Mouse (Mus musculus) forebrain, postnatal 0 days (tissue): ENCODE results near the gene Apex1. TPM values are rescaled to one million over a fixed set of nuclear protein-coding genes. Genes with fewer than 3 reads are reported as not detected.
A peak's percentile ranks its signal among the peaks of the same experiment; 100 is the strongest.

ENCODE experiments used
- ATAC-seq: fragments of 200-750 bp; cut with Nextera tagmentation; 2 replicates; pipeline ENCODE4 v1.8.0; 2017; ENCODE audit warnings: mild to moderate bottlenecking, moderate library complexity
- DNase-seq: peaks from one replicate; pipeline ENCODE4 v3.0.0-alpha.2; 2015
- H3K27ac ChIP-seq: fragments of 300-500 bp; sonication (generic); 2 replicates; pipeline ENCODE4 v1.5.1; 2014; ENCODE audit warnings: low read depth, mild to moderate bottlenecking, antibody characterized with exemption, low read length, moderate library complexity, mixed read lengths
- H3K27me3 ChIP-seq: fragments of 300-500 bp; sonication (generic); 2 replicates; pipeline ENCODE4 v1.6.1; 2014; ENCODE audit warnings: mild to moderate bottlenecking, low read length, mixed read lengths; ENCODE audit not compliant: insufficient read depth
- H3K36me3 ChIP-seq: fragments of 300-500 bp; sonication (generic); 2 replicates; pipeline ENCODE4 v1.6.1; 2014; ENCODE audit warnings: mild to moderate bottlenecking, moderate library complexity; ENCODE audit not compliant: insufficient read depth
- H3K4me1 ChIP-seq: fragments of 300-500 bp; sonication (generic); 2 replicates; pipeline ENCODE4 v1.6.1; 2014; ENCODE audit warnings: antibody characterized with exemption; ENCODE audit not compliant: insufficient read depth
- H3K4me2 ChIP-seq: fragments of 300-500 bp; sonication (generic); 2 replicates; pipeline ENCODE4 v1.6.1; 2014; ENCODE audit warnings: low read depth, mild to moderate bottlenecking, moderate library complexity
- H3K4me3 ChIP-seq: fragments of 300-500 bp; sonication (generic); 2 replicates; pipeline ENCODE4 v1.5.1; 2014; ENCODE audit warnings: low read depth, low read length, mixed read lengths
- H3K9ac ChIP-seq: fragments of 300-500 bp; sonication (generic); 2 replicates; pipeline ENCODE4 v1.6.1; 2014; ENCODE audit warnings: mild to moderate bottlenecking
- H3K9me3 ChIP-seq: fragments of 300-500 bp; sonication (generic); 2 replicates; pipeline ENCODE4 v1.6.1; 2016; ENCODE audit warnings: low read length
- CTCF ChIP-seq: sonication (generic); IDR thresholded peaks from 2 replicates; pipeline ENCODE4 v1.5.1; 2016; ENCODE audit warnings: antibody characterized with exemption, control low read depth, low read depth
- WGBS: fragments of 180-500 bp; shearing (Covaris S2); extraction: QIAGEN DNeasy Blood & Tissue Kit; methylation state at CpG from one replicate; pipeline ENCODE4 v1.1.7; 2014; 5-methylcytosine and 5-hydroxymethylcytosine counted together
- polyA plus RNA-seq: library from polyadenylated mRNA; unstranded; fragments of >200 nt; fragmentation: Nextera tagmentation; extraction: Ambion mirVana; gene quantifications from 2 replicates; pipeline ENCODE4 v1.2.1, GENCODE M21; 2015
- total RNA-seq: library from RNA; depleted of rRNA; stranded (reverse); fragments of >200 nt; gene quantifications from 2 replicates; pipeline ENCODE4 v1.2.3, GENCODE M21; 2014; rRNA removed

Apex1 gene
- 134 and 150 TPM in 2 replicates for total RNA-seq
- 193 and 233 TPM in 2 replicates for polyA plus RNA-seq

- H3K9ac ChIP-seq = peak within 1 kb of the TSS; percentile 62
- DNase-seq (peak; percentile 99), ATAC-seq (peak; percentile 97)
- under 1% methylated on average over 57 of the region's 57 CpGs for WGBS
- H3K4me1 ChIP-seq = peaks cover 15% of the 10 kb centered on the region
- no peaks in the 10 kb centered on the region for H3K27me3 ChIP-seq
- peak within 1 kb of the TSS; percentile 83 for H3K27ac ChIP-seq
- H3K36me3 ChIP-seq = peaks cover 27% of the 10 kb centered on the region
- H3K4me2 ChIP-seq = peak within 1 kb of the TSS; percentile 84
- peak within 1 kb of the TSS; percentile 70 for H3K4me3 ChIP-seq
- H3K9me3 ChIP-seq = no peaks in the 10 kb centered on the region
- 0 out of 2 replicates have a peak, but pooled peaks have one; percentile 4 for TF ChIP-seq CTCF
Measured at GRCm38 (mm10) chr14:50924281-50925064, at the start of gene Apex1, which contains the start of gene Osgep. Gene Apex1, plus strand, starts transcription at chr14:50924968. Gene Osgep, minus strand, starts transcription at chr14:50924893.

- H3K36me3 ChIP-seq = no peaks in the 10 kb centered on the region
- no peak overlapping the region for H3K27ac ChIP-seq
- TF ChIP-seq CTCF = no peak
- no peaks in the 10 kb centered on the region for H3K27me3 ChIP-seq
- no peaks in the 10 kb centered on the region for H3K9me3 ChIP-seq
- WGBS = 90% methylated on average over 3 of the region's 3 CpGs
- no peak overlapping the region for H3K4me2 ChIP-seq
- ATAC-seq (no peak), DNase-seq (no peak)
- H3K9ac ChIP-seq = no peak overlapping the region
- H3K4me1 ChIP-seq = 0 out of 2 replicates have a peak, but pooled peaks cover 5% of the 10 kb centered on the region
- H3K4me3 ChIP-seq = no peak overlapping the region
Measured at GRCm38 (mm10) chr14:50875175-50875574, 49.6 kb upstream of the Apex1 start.

- WGBS = 83% methylated on average over 6 of the region's 6 CpGs
- Histone ChIP-seq H3K4me3 (no peak overlapping the region), H3K36me3 (no peaks in the 10 kb centered on the region), H3K9ac (no peak overlapping the region), H3K27ac (no peak overlapping the region), H3K9me3 (no peaks in the 10 kb centered on the region), H3K27me3 (no peaks in the 10 kb centered on the region), H3K4me1 (0 out of 2 replicates have a peak, but pooled peaks cover under 1% of the 10 kb centered on the region), H3K4me2 (no peak overlapping the region)
- no peak for TF ChIP-seq CTCF
- DNase-seq (no peak), ATAC-seq (no peak)
Measured at GRCm38 (mm10) chr14:50875591-50876230, 49.1 kb upstream of the Apex1 start.

GRCm38 (mm10) chr14:50876236-50876950 is 48.4 kb upstream of the Apex1 start:
- DNase-seq (no peak), ATAC-seq (no peak)
- no peaks in the 10 kb centered on the region for H3K4me1 ChIP-seq
- H3K27me3 ChIP-seq = no peaks in the 10 kb centered on the region
- H3K4me2 ChIP-seq = no peak overlapping the region
- H3K4me3 ChIP-seq = no peak overlapping the region
- no peak overlapping the region for H3K27ac ChIP-seq
- H3K9me3 ChIP-seq = no peaks in the 10 kb centered on the region
- no peaks in the 10 kb centered on the region for H3K36me3 ChIP-seq
- TF ChIP-seq CTCF = no peak
- 81% methylated on average over 6 of the region's 6 CpGs for WGBS
- no peak overlapping the region for H3K9ac ChIP-seq

- no peaks in the 10 kb centered on the region; the same call in 1 of the 2 replicates for H3K4me1 ChIP-seq
- H3K9me3 ChIP-seq = no peaks in the 10 kb centered on the region
- no peak overlapping the region for H3K4me2 ChIP-seq
- no peaks in the 10 kb centered on the region for H3K27me3 ChIP-seq
- DNase-seq (no peak), ATAC-seq (no peak)
- no peak for TF ChIP-seq CTCF
- 94% methylated on average over 8 of the region's 8 CpGs for WGBS
- no peak overlapping the region for H3K27ac ChIP-seq
- no peak overlapping the region for H3K9ac ChIP-seq
- H3K36me3 ChIP-seq = no peaks in the 10 kb centered on the region
- no peak overlapping the region for H3K4me3 ChIP-seq
Measured at GRCm38 (mm10) chr14:50891621-50892020, 33.1 kb upstream of the Apex1 start.

- Histone ChIP-seq H3K27me3 (no peaks in the 10 kb centered on the region), H3K27ac (no peak overlapping the region), H3K36me3 (no peaks in the 10 kb centered on the region), H3K4me3 (no peak overlapping the region), H3K9me3 (no peaks in the 10 kb centered on the region), H3K4me1 (no peaks in the 10 kb centered on the region; the same call in 1 of the 2 replicates), H3K9ac (no peak overlapping the region), H3K4me2 (no peak overlapping the region)
- no peak for TF ChIP-seq CTCF
- no peak for ATAC-seq
- no peak for DNase-seq
- WGBS = 94% methylated on average over 7 of the region's 7 CpGs
Measured at GRCm38 (mm10) chr14:50892091-50892490, 32.7 kb upstream of the Apex1 start.
